Mouse (Mus musculus): ENCODE data around the gene Gm21093. TPM values are rescaled to one million over a fixed set of nuclear protein-coding genes. Genes with fewer than 3 reads are reported as not detected.
"Not testable (repeated sequence)": the region's sequence is repeated elsewhere in the genome, so short reads cannot be mapped to it uniquely, and the experiment has no call there.

Gene Gm21093
- not detected for total RNA-seq (2021)

DNA sequence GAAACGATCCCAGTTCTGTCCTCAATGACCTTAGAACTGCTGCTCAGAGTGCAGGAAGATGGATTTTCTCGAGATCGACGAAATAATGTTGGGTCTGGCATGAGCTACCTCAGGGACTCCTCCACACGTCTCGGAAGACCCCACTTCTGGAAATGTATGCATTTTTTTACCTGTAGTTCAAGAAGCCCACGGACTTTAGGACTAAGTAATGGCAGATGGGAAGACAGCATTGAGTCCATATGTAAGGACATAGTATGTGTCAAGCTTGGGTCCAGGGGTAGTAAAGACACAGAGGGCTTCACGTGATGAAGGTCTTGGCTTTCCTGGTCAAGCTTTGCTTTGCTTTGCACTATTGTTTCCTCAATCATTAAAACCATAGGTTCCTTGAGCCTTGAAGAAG is at the start of gene Gm21093:
Gene Gm21093, minus strand, starts transcription at position 101 of the 400 bp plus-strand sequence.
- intact Hi-C loops (cut with DNase I); DNase-seq: not testable (repeated sequence)

Other genes starting within 250 kb of the Gm21093 start
- not detected for gene Gm21541, start 131.1 kb downstream of the Gm21093 start, total RNA-seq (2021)
- gene Gm20878, start 93.2 kb downstream of the Gm21093 start, total RNA-seq (2021): under 1 TPM; 0.45 to 0.69 TPM
- gene Fam205a4, start 68.7 kb downstream of the Gm21093 start, total RNA-seq (2021): under 1 TPM in 1 of 2 experiments, not detected in 1; 0.07 TPM
- gene Gm3893, start 56.5 kb upstream of the Gm21093 start, total RNA-seq (2021): not detected
- 10 to 100 TPM; 11.9 to 12.6 TPM for gene Gm13304, start 80.1 kb upstream of the Gm21093 start, total RNA-seq (2021)
- not detected for gene Gm13306, start 118.7 kb upstream of the Gm21093 start, total RNA-seq (2021)
- not detected for gene Gm13305, start 133.9 kb upstream of the Gm21093 start, total RNA-seq (2021)
- under 1 TPM; 0.12 to 0.41 TPM for gene Gm10600, start 205.9 kb upstream of the Gm21093 start, total RNA-seq (2021)
- gene Ccl21b, start 221.0 kb upstream of the Gm21093 start, total RNA-seq (2021): not detected